Mouse (Mus musculus): ENCODE results near the gene Kcnk13. TPM values are rescaled to one million over a fixed set of nuclear protein-coding genes. Genes with fewer than 3 reads are reported as not detected.

Gene Kcnk13
- polyA plus RNA-seq, 1 experiment from 2014 or later, result 0.44 TPM

DNA sequence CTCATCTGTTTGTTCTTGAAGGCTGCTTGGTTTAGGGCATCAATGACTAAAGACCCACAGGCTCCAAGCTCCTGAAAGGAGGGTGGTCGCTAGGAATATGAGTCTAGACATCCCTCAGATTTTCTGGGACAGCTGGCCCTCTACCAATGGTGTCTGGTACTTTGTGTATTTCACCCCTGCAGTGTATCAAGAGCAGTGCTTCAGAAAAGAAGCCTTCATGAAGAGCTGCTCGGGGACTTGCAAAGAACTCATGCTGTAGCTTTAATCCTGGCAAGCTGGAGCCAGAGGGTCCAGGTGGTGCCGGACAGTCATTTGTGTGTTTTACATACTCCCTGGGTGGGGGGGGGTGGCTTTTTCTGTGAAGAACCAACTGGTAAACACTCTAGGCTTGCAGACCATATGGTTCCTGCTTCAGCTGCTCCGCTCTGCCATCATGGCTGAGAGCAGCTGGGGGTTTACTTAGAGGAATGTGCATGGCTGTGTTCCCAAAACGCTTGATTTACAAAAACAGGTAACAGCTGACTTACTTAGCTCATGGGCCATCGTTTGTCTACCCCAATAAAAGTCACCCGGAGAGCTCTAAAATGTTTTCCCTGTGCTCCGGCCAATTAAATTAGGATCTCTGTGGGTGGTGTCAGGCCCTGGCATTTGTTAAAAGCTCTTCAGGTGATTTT is 38.8 kb downstream of the Kcnk13 start:
- H3K27ac ChIP-seq, result no peak overlapping the region; the same call in 1 of the 2 replicates
- DNase-seq (ENCODE audit: low spot score), result peak; percentile 37
- 32% methylated on average over 8 of the region's 8 CpGs for WGBS

GRCm38 (mm10) chr12:100005285-100005684 is 41.0 kb downstream of the Kcnk13 start:
- H3K27ac ChIP-seq, result no peak overlapping the region
- H3K9me3 ChIP-seq (replicated peaks), result no peaks in the 10 kb centered on the region
- H3K27me3 ChIP-seq (ENCODE audit: low read depth, poor library complexity, severe bottlenecking), result no peaks in the 10 kb centered on the region
- peaks cover 15% of the 10 kb centered on the region for H3K4me1 ChIP-seq
- WGBS, result 93% methylated on average over 5 of the region's 5 CpGs
- no peak for DNase-seq (ENCODE audit: low spot score)
- H3K36me3 ChIP-seq, result no peaks in the 10 kb centered on the region
- H3K4me3 ChIP-seq, result no peak overlapping the region

More for the DNA sequence above, 38.8 kb downstream of the Kcnk13 start:
- H3K36me3 ChIP-seq, result no peaks in the 10 kb centered on the region
- H3K9me3 ChIP-seq (replicated peaks), result no peaks in the 10 kb centered on the region
- H3K4me3 ChIP-seq, result no peak overlapping the region
- H3K27me3 ChIP-seq (ENCODE audit: low read depth, poor library complexity, severe bottlenecking), result no peaks in the 10 kb centered on the region
- H3K4me1 ChIP-seq, result peaks cover 15% of the 10 kb centered on the region

DNA sequence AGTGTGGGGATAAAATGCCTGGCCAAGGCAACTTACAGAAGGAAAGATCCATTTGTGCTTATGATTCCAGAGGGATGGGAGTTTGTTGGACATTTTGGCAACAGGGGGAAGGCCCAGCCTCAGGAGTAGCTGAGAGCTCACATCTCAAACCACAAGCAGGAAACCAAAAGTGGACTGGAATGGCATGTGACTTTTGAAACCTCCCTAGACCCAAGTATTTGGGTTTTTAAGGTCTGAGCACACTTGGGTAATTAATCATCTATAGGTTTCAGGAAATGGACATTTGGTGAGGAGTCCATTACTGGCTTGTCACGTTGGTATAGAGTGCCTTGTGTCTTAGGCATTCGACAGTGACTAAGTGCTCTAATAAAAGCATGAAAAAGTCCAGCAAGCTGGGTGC is 42.4 kb downstream of the Kcnk13 start:
- H3K27ac ChIP-seq, result no peak overlapping the region
- H3K36me3 ChIP-seq, result no peaks in the 10 kb centered on the region
- H3K4me1 ChIP-seq, result peaks cover 15% of the 10 kb centered on the region
- no peak overlapping the region for H3K4me3 ChIP-seq
- DNase-seq (ENCODE audit: low spot score), result peak; percentile 24
- H3K27me3 ChIP-seq (ENCODE audit: low read depth, poor library complexity, severe bottlenecking), result no peaks in the 10 kb centered on the region
- no peaks in the 10 kb centered on the region for H3K9me3 ChIP-seq (replicated peaks)
- 78% methylated on average over 2 of the region's 2 CpGs for WGBS

DNA sequence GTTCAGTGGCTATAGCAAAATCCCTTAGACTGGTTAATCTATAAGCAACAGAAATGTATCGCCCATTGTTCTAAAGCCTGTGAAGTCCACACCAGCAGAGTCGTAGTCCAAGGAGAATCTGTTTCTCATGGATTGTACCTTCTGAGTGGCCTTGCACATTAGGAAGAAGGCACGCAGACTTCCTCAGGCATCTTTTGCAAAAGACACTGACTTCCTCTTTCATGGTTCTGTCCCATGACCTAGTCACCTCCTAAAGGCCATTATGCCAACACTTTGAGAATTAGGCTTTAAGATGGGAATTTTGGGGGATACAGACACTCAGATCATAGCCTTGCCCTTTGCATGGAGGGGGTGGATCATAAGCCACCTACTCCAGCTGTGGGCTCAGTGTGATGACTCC is 48.5 kb downstream of the Kcnk13 start:
- no peaks in the 10 kb centered on the region for H3K4me1 ChIP-seq
- no peaks in the 10 kb centered on the region for H3K27me3 ChIP-seq (ENCODE audit: low read depth, poor library complexity, severe bottlenecking)
- 93% methylated on average over 3 of the region's 3 CpGs for WGBS
- H3K9me3 ChIP-seq (replicated peaks), result no peaks in the 10 kb centered on the region
- no peak overlapping the region for H3K4me3 ChIP-seq
- DNase-seq (ENCODE audit: low spot score), result no peak
- H3K36me3 ChIP-seq, result no peaks in the 10 kb centered on the region
- H3K27ac ChIP-seq, result no peak overlapping the region

DNA sequence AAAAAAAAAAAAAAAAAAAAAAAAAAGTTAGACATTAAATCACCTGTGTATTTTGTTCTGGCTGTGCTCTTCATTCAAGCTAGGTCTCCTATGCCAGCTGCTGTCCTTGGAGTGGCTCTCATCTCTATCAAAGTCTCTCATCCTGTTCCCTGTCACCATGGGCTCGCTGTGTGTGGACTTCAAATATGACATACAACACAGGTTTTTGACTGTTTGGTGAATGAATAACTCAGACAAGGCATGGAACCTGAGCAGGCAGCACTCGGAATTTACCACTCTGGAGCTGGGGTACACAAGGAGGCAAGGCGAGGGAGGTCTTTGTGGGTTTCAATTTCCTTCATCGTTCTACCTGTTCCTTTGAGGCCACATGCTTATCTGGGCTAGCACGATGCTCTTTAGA is 50.8 kb downstream of the Kcnk13 start:
- H3K4me3 ChIP-seq, result no peak overlapping the region
- WGBS, result 90% methylated on average over 5 of the region's 5 CpGs
- H3K27ac ChIP-seq, result no peak overlapping the region
- no peak for DNase-seq (ENCODE audit: low spot score)
- H3K9me3 ChIP-seq (replicated peaks), result no peaks in the 10 kb centered on the region
- H3K4me1 ChIP-seq, result no peaks in the 10 kb centered on the region
- no peaks in the 10 kb centered on the region for H3K27me3 ChIP-seq (ENCODE audit: low read depth, poor library complexity, severe bottlenecking)
- H3K36me3 ChIP-seq, result no peaks in the 10 kb centered on the region

GRCm38 (mm10) chr12:100017709-100018108 is 53.4 kb downstream of the Kcnk13 start:
- Histone ChIP-seq H3K4me3 (no peak overlapping the region), H3K27me3 (ENCODE audit: low read depth, poor library complexity, severe bottlenecking) (no peaks in the 10 kb centered on the region), H3K36me3 (no peaks in the 10 kb centered on the region), H3K4me1 (no peaks in the 10 kb centered on the region; the same call in 1 of the 2 replicates), H3K9me3 (replicated peaks) (no peaks in the 10 kb centered on the region), H3K27ac (no peak overlapping the region)
- 90% methylated on average over 6 of the region's 6 CpGs for WGBS
- no peak for DNase-seq (ENCODE audit: low spot score)

GRCm38 (mm10) chr12:100022490-100022889 is 58.2 kb downstream of the Kcnk13 start:
- H3K4me1 ChIP-seq, result no peaks in the 10 kb centered on the region; the same call in 1 of the 2 replicates
- no peaks in the 10 kb centered on the region for H3K27me3 ChIP-seq (ENCODE audit: low read depth, poor library complexity, severe bottlenecking)
- H3K36me3 ChIP-seq, result no peaks in the 10 kb centered on the region
- WGBS, result 82% methylated on average over 5 of the region's 5 CpGs
- no peak overlapping the region for H3K4me3 ChIP-seq
- H3K27ac ChIP-seq, result no peak overlapping the region
- no peak for DNase-seq (ENCODE audit: low spot score)
- H3K9me3 ChIP-seq (replicated peaks), result no peaks in the 10 kb centered on the region

DNA sequence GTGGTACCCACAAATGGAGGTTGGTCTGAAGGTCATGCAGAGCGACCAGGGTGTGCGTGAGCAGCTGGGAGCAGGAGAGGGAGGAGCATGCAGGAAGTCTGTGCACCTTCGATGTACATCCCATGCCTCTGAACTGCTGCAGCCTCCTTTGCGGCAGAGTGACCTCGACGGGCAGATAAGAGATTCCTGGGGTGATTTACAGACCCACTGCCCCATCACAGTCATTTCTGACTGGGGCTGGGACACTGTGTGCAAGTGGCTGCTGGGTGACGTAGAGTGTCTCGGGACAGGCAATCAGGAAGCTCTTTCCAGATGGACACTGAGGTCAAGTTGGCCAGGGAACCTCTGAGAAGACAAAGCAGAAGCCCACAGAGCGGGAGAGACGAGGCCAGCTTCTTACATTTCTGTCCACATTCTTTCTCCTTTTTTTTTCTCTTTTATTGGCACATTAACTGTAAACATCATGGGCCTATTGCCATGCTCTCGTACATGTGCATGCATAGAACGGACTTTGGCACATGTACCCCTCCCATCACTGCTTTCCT is 59.6 kb downstream of the Kcnk13 start:
- H3K4me1 ChIP-seq, result no peaks in the 10 kb centered on the region; the same call in 1 of the 2 replicates
- no peak for DNase-seq (ENCODE audit: low spot score)
- WGBS, result 86% methylated on average over 12 of the region's 12 CpGs
- no peaks in the 10 kb centered on the region for H3K27me3 ChIP-seq (ENCODE audit: low read depth, poor library complexity, severe bottlenecking)
- H3K27ac ChIP-seq, result no peak overlapping the region
- H3K9me3 ChIP-seq (replicated peaks), result no peaks in the 10 kb centered on the region
- H3K4me3 ChIP-seq, result no peak overlapping the region
- H3K36me3 ChIP-seq, result no peaks in the 10 kb centered on the region

- WGBS, result 74% methylated on average over 11 of the region's 11 CpGs
These were observed 61.4 kb downstream of the Kcnk13 start for GRCm38 (mm10) chr12:100025675-100026074.

GRCm38 (mm10) chr12:100026715-100027245 is 62.5 kb downstream of the Kcnk13 start:
- Histone ChIP-seq H3K4me3 (no peak overlapping the region), H3K9me3 (replicated peaks) (no peaks in the 10 kb centered on the region)
- 84% methylated on average over 7 of the region's 7 CpGs for WGBS

More at GRCm38 (mm10) chr12:100025675-100026074, 61.4 kb downstream of the Kcnk13 start:
- Histone ChIP-seq H3K36me3 (no peaks in the 10 kb centered on the region), H3K4me3 (no peak overlapping the region), H3K9me3 (replicated peaks) (no peaks in the 10 kb centered on the region), H3K27ac (no peak overlapping the region), H3K4me1 (no peaks in the 10 kb centered on the region; the same call in 1 of the 2 replicates), H3K27me3 (ENCODE audit: low read depth, poor library complexity, severe bottlenecking) (no peaks in the 10 kb centered on the region)
- DNase-seq (ENCODE audit: low spot score), result no peak

GRCm38 (mm10) chr12:100027281-100027680 is 63.0 kb downstream of the Kcnk13 start:
- WGBS, result 89% methylated on average over 7 of the region's 7 CpGs
- H3K27me3 ChIP-seq (ENCODE audit: low read depth, poor library complexity, severe bottlenecking), result no peaks in the 10 kb centered on the region
- no peak for DNase-seq (ENCODE audit: low spot score)

More at GRCm38 (mm10) chr12:100026715-100027245, 62.5 kb downstream of the Kcnk13 start:
- no peaks in the 10 kb centered on the region for H3K4me1 ChIP-seq
- DNase-seq (ENCODE audit: low spot score), result no peak
- H3K27me3 ChIP-seq (ENCODE audit: low read depth, poor library complexity, severe bottlenecking), result no peaks in the 10 kb centered on the region
- H3K27ac ChIP-seq, result no peak overlapping the region
- H3K36me3 ChIP-seq, result no peaks in the 10 kb centered on the region

DNA sequence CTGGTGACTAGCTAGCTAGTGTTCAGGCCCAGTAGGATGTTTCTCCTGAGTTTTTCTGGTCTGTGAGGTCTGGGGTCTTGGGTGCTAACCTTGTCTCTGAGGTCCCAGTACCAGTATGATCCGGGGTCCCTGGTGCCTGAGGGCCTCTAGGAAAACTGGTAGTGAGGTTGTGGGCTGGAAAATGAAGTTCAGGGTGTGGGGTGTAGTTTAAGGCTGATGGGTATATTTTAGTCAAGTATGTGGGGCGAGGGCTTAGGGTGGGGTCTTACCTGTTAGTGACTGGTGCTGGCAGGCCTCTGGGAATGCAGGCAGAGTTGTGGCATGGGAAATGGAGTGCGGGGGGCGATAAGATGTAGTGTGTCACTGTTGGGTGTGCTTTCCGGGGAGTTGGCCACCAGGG is 67.4 kb downstream of the Kcnk13 start:
- Histone ChIP-seq H3K27me3 (ENCODE audit: low read depth, poor library complexity, severe bottlenecking) (no peaks in the 10 kb centered on the region), H3K27ac (no peak overlapping the region), H3K4me3 (no peak overlapping the region), H3K36me3 (no peaks in the 10 kb centered on the region), H3K4me1 (no peaks in the 10 kb centered on the region), H3K9me3 (replicated peaks) (no peaks in the 10 kb centered on the region)
- WGBS, result 90% methylated on average over 5 of the region's 5 CpGs
- DNase-seq (ENCODE audit: low spot score), result no peak

More at GRCm38 (mm10) chr12:100027281-100027680, 63.0 kb downstream of the Kcnk13 start:
- Histone ChIP-seq H3K4me3 (no peak overlapping the region), H3K36me3 (no peaks in the 10 kb centered on the region), H3K9me3 (replicated peaks) (no peaks in the 10 kb centered on the region), H3K27ac (no peak overlapping the region), H3K4me1 (no peaks in the 10 kb centered on the region)

DNA sequence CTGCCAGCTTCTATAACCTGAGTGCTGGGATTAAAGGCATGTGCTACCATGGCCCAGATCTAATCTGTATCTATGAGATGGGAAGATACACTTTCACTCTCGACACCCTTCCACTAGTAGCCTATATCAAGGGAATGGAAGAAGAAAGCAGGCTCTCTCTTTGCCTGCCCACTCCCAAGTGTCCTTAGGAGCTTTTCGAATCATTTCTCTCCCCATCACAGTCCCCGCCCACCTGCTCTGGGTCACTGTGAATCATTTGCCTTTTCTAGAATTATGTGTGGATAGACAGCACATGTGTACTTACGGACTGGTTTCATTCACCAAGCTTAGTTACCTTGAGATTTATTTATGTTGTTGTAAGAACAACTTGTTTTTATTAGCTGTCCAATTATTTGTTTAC is 68.2 kb downstream of the Kcnk13 start:
- H3K9me3 ChIP-seq (replicated peaks), result no peaks in the 10 kb centered on the region
- WGBS, result 84% methylated on average over 4 of the region's 4 CpGs
- no peak for DNase-seq (ENCODE audit: low spot score)
- H3K4me1 ChIP-seq, result no peaks in the 10 kb centered on the region
- no peaks in the 10 kb centered on the region for H3K27me3 ChIP-seq (ENCODE audit: low read depth, poor library complexity, severe bottlenecking)
- no peaks in the 10 kb centered on the region for H3K36me3 ChIP-seq
- H3K27ac ChIP-seq, result no peak overlapping the region
- no peak overlapping the region for H3K4me3 ChIP-seq
